Mouse (Mus musculus): Measurements from ENCODE around the gene Krt1. TPM values are rescaled to one million over a fixed set of nuclear protein-coding genes. Genes with fewer than 3 reads are reported as not detected.
A peak's percentile ranks its signal among the peaks of the same experiment; 100 is the strongest.

Krt1 gene
- polyA plus RNA-seq, 1 experiment from 2014 or later, result 1.00 TPM

DNA sequence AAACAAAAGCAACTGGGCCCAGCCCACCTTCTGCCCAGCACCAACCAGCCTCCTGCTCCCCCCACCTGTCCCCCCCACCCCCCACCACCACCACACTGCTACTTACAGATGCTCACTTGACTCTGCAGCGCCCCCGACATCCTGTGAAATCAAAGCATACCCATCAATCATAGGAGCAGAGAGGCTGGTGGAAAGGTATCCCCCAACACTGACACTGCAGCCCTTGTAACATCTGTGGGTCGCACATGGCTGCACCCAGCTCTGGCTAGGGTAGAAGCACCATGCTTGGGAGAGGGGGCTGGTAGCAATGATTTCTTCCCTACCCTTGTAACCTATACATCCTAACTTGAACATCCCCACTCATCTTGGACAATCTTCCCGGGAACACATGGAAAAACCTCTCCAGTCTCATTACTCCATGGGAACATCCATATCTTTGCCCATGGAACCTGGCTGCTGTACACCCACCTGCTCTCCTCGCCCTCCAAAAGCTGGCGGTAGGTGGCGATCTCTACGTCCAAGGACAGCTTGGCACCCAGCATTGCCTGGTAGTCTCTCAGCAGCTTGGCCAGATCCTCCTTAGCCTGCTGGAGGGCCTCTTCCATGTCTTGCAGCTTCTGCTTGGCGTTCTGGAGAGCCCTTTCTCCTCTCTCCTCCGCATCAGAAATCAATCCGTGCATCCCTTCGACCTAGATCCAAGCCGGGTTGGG is 10.0 kb upstream of the Krt1 start:
- Histone ChIP-seq H3K4me3 (ENCODE audit: low read depth, low read length) (no peak overlapping the region; the same call in 1 of the 2 replicates), H3K4me1 (ENCODE audit: control insufficient read depth, insufficient read depth, low read length) (peaks cover 6% of the 10 kb centered on the region; the same call in 1 of the 2 replicates), H3K9ac (ENCODE audit: low read length) (no peak overlapping the region), H3K27me3 (ENCODE audit: control insufficient read depth, insufficient read depth, low read length) (peaks cover 10% of the 10 kb centered on the region), H3K27ac (ENCODE audit: low read depth, low read length) (no peak overlapping the region), H3K4me2 (peak overlapping the region; percentile 83), H3K36me3 (ENCODE audit: control insufficient read depth, insufficient read depth, low read length) (no peaks in the 10 kb centered on the region), H3K9me3 (ENCODE audit: control insufficient read depth, low read length) (no peaks in the 10 kb centered on the region)
- 60% methylated on average over 13 of the region's 13 CpGs for WGBS
- ATAC-seq (ENCODE audit: low FRiP score) (no peak), DNase-seq (ENCODE audit: low spot score, missing footprints) (peak; percentile 84)

DNA sequence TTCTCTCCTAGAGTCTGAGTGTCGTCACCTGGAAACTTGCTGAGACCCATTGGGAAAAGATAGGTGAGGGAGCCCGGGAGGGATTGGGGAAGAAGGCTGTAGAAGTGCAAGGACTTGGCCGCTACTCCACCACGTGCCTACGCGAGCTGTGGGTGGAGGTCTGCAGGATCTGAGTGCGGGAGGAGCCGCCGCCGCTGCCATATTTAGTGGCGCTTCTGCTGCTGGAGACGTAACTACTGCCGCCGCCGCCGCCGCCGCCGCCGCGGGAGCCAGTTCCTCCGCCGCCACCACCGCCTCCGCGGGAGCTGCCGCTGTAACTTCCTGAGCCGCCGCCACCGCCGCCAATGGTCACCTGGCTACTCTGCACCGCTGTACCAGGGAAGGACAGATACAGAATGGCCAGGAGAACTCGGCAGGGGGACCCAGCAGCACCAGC is 9.2 kb upstream of the Krt1 start:
- no peaks in the 10 kb centered on the region for H3K9me3 ChIP-seq (ENCODE audit: control insufficient read depth, low read length)
- WGBS, result under 1% methylated on average over 33 of the region's 33 CpGs
- H3K27me3 ChIP-seq (ENCODE audit: control insufficient read depth, insufficient read depth, low read length), result peaks cover 10% of the 10 kb centered on the region
- ATAC-seq (ENCODE audit: low FRiP score) (no peak), DNase-seq (ENCODE audit: low spot score, missing footprints) (peak; percentile 95)
- H3K4me2 ChIP-seq, result peak overlapping the region; percentile 83
- H3K4me1 ChIP-seq (ENCODE audit: control insufficient read depth, insufficient read depth, low read length), result peaks cover 6% of the 10 kb centered on the region; the same call in 1 of the 2 replicates
- H3K36me3 ChIP-seq (ENCODE audit: control insufficient read depth, insufficient read depth, low read length), result no peaks in the 10 kb centered on the region
- peak overlapping the region; percentile 66 for H3K9ac ChIP-seq (ENCODE audit: low read length)
- no peak overlapping the region for H3K27ac ChIP-seq (ENCODE audit: low read depth, low read length)
- H3K4me3 ChIP-seq (ENCODE audit: low read depth, low read length), result peak overlapping the region; percentile 41

DNA sequence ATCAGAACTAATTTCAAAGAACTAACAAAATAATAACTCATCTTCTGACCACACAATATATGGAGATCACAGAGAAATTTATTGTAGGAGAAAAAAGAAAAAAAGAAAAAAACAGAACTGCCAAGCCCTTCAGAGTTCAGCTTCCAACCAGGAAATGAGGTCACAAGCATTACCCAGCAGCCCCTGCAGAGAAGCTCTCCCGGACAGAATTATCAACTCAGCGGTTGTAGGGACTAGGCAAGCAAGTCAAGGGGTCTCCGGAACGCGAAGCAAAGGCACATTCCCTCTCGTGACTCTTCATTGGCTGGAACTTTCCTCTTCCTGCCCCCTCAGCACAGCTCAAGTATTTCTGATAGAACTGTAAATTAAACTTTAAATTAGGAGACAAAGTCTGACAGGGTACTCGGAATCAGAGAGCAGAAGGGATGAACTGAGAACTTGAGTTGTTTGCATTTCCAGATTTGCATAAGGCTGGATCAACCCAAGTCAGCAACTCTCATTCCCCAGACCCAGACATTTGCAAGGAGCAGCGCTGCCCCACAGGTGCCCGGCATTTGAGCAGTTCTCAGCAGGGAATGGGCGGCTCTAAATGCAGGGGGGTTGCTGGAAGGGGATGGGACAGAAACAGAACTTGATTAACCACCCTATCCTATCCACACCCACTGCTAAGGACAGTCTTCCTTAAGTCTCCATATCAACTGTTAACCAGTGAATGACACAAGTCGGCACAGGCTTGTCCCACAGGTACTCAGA is 8.3 kb upstream of the Krt1 start:
- DNase-seq (ENCODE audit: low spot score, missing footprints) (peak; percentile 88), ATAC-seq (ENCODE audit: low FRiP score) (no peak)
- H3K4me2 ChIP-seq, result peak overlapping the region; percentile 83
- peaks cover 10% of the 10 kb centered on the region for H3K27me3 ChIP-seq (ENCODE audit: control insufficient read depth, insufficient read depth, low read length)
- no peak overlapping the region for H3K9ac ChIP-seq (ENCODE audit: low read length)
- H3K9me3 ChIP-seq (ENCODE audit: control insufficient read depth, low read length), result no peaks in the 10 kb centered on the region
- no peak overlapping the region for H3K27ac ChIP-seq (ENCODE audit: low read depth, low read length)
- H3K4me1 ChIP-seq (ENCODE audit: control insufficient read depth, insufficient read depth, low read length), result peaks cover 9% of the 10 kb centered on the region; the same call in 1 of the 2 replicates
- H3K4me3 ChIP-seq (ENCODE audit: low read depth, low read length), result no peak overlapping the region
- H3K36me3 ChIP-seq (ENCODE audit: control insufficient read depth, insufficient read depth, low read length), result no peaks in the 10 kb centered on the region
- 7% methylated on average over 11 of the region's 11 CpGs for WGBS

DNA sequence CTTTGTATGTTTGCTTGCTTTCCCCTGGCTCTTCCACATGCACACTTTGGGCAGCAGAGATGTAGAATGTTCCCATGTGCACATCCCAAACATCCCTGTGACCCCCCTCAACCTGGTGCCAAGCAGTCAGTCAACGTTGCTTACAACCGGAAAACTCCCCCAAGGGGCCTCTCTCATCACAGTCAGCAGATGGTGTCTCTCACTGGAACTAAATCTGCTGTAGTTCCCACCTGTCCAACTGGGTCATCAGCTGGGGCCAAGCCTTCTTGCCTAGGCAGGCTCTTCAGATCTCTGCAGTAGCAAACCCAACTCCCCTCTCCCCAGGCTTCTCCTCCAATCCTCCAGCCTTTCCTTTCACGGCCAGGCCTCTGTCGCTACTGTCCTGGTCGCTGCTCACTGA is 6.1 kb upstream of the Krt1 start:
- H3K9ac ChIP-seq (ENCODE audit: low read length), result no peak overlapping the region
- no peak for DNase-seq (ENCODE audit: low spot score, missing footprints)
- H3K4me1 ChIP-seq (ENCODE audit: control insufficient read depth, insufficient read depth, low read length), result peaks cover 9% of the 10 kb centered on the region; the same call in 1 of the 2 replicates
- WGBS, result 53% methylated on average over 5 of the region's 5 CpGs
- H3K9me3 ChIP-seq (ENCODE audit: control insufficient read depth, low read length), result no peaks in the 10 kb centered on the region
- peaks cover 10% of the 10 kb centered on the region for H3K27me3 ChIP-seq (ENCODE audit: control insufficient read depth, insufficient read depth, low read length)
- no peak overlapping the region for H3K4me3 ChIP-seq (ENCODE audit: low read depth, low read length)
- H3K36me3 ChIP-seq (ENCODE audit: control insufficient read depth, insufficient read depth, low read length), result no peaks in the 10 kb centered on the region
- ATAC-seq (ENCODE audit: low FRiP score), result no peak
- H3K27ac ChIP-seq (ENCODE audit: low read depth, low read length), result no peak overlapping the region
- no peak overlapping the region for H3K4me2 ChIP-seq

DNA sequence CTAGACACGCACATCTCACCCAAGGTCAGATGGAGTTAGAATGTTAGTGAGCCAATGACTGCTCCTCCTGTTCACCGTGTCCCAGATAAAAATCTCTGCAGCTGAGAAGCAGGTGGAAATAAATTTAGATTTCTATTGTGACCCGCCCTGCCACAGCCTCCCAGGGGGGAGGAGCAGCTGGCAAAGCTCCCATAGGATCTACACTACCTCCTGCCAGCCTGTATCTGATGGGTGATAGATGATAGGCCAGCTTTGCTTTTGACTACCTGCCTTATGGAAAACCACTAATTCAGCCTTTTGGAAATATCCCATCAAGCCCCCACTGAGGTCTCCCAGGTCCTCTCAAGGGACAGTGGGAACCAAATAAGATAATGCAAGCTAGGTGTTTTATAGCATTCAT is 5.1 kb upstream of the Krt1 start:
- 78% methylated on average over 3 of the region's 3 CpGs for WGBS
- ATAC-seq (ENCODE audit: low FRiP score) (no peak), DNase-seq (ENCODE audit: low spot score, missing footprints) (no peak)
- no peak overlapping the region for H3K27ac ChIP-seq (ENCODE audit: low read depth, low read length)
- H3K9ac ChIP-seq (ENCODE audit: low read length), result no peak overlapping the region
- no peak overlapping the region for H3K4me2 ChIP-seq
- H3K9me3 ChIP-seq (ENCODE audit: control insufficient read depth, low read length), result no peaks in the 10 kb centered on the region
- H3K4me3 ChIP-seq (ENCODE audit: low read depth, low read length), result no peak overlapping the region
- H3K4me1 ChIP-seq (ENCODE audit: control insufficient read depth, insufficient read depth, low read length), result peaks cover 9% of the 10 kb centered on the region; the same call in 1 of the 2 replicates
- H3K27me3 ChIP-seq (ENCODE audit: control insufficient read depth, insufficient read depth, low read length), result peaks cover 10% of the 10 kb centered on the region
- H3K36me3 ChIP-seq (ENCODE audit: control insufficient read depth, insufficient read depth, low read length), result no peaks in the 10 kb centered on the region

DNA sequence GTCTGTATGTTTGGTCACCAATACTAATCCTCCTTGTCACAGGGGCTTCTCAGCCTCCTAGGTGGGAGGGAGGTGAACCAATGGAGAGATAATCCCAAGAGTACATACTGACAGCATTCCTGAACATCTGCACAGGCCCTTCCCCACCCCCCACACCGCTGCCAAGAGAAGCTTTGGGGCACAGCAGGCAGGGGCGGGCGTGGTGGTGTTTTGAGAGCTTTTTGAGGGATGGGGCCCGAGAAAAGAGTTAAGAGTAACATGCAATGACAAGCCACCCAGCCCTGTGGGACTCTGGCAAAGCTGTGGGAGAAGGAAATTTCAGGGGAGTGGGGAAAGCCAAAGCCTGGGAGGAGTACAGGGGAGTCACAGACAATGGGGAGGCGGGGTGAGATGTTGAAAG is 3.7 kb upstream of the Krt1 start:
- WGBS, result 7% methylated on average over 5 of the region's 5 CpGs

DNA sequence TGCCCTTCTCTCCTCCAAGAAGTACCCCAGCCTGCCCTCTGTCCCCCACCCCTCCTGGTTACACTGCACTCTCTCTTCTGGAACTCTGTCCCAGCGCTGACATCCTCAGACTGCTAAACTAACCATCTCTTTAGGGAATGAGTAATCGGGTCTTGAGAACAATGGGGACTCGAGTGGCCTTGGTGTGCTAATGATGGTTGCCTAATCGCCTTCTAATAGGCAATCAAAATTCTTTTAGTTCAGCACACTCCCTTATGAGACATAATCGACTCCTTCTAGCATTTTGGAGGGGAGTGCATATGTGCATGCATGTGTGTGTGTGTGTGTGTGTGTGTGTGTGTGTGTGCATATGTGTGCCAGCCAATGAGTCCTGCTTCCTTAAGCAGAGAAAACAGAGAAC is 2.0 kb upstream of the Krt1 start:
- 45% methylated on average over 5 of the region's 5 CpGs for WGBS
- Histone ChIP-seq H3K36me3 (ENCODE audit: control insufficient read depth, insufficient read depth, low read length) (no peaks in the 10 kb centered on the region), H3K4me1 (ENCODE audit: control insufficient read depth, insufficient read depth, low read length) (0 out of 2 replicates have a peak, but pooled peaks cover 4% of the 10 kb centered on the region), H3K4me3 (ENCODE audit: low read depth, low read length) (no peak overlapping the region), H3K9ac (ENCODE audit: low read length) (no peak overlapping the region), H3K27ac (ENCODE audit: low read depth, low read length) (no peak overlapping the region), H3K4me2 (no peak overlapping the region), H3K27me3 (ENCODE audit: control insufficient read depth, insufficient read depth, low read length) (no peaks in the 10 kb centered on the region; the same call in 1 of the 2 replicates), H3K9me3 (ENCODE audit: control insufficient read depth, low read length) (no peaks in the 10 kb centered on the region)
- no peak for ATAC-seq (ENCODE audit: low FRiP score)
- DNase-seq (ENCODE audit: low spot score, missing footprints), result no peak

More for the DNA sequence above, 3.7 kb upstream of the Krt1 start:
- H3K9me3 ChIP-seq (ENCODE audit: control insufficient read depth, low read length), result no peaks in the 10 kb centered on the region
- no peaks in the 10 kb centered on the region for H3K36me3 ChIP-seq (ENCODE audit: control insufficient read depth, insufficient read depth, low read length)
- H3K4me1 ChIP-seq (ENCODE audit: control insufficient read depth, insufficient read depth, low read length), result peaks cover 6% of the 10 kb centered on the region; the same call in 1 of the 2 replicates
- no peak overlapping the region for H3K27ac ChIP-seq (ENCODE audit: low read depth, low read length)
- H3K4me2 ChIP-seq, result no peak overlapping the region
- ATAC-seq (ENCODE audit: low FRiP score) (no peak), DNase-seq (ENCODE audit: low spot score, missing footprints) (no peak)
- H3K4me3 ChIP-seq (ENCODE audit: low read depth, low read length), result no peak overlapping the region
- H3K9ac ChIP-seq (ENCODE audit: low read length), result no peak overlapping the region
- peaks cover 7% of the 10 kb centered on the region for H3K27me3 ChIP-seq (ENCODE audit: control insufficient read depth, insufficient read depth, low read length)

DNA sequence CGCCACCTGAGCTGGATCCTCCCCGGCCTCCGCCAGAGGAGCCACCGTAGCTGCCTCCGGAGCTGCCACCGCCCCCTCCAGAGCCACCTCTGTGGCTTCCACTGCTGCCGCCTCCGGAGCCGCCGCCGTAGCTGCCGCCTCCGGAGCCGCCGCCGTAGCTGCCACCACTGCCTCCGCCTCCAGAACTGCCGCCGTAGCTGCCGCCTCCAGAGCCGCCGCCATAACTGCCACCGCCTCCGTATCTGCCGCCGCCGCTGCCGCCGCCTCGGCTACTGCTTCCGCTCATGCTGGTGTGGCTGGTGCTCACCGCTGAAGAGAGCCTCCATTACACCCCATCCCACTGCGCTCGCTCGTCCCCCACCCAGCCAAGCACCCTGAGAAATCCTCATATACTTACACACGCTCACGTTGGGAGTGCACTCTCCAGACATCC is 4.6 kb downstream of the Krt1 start:
- H3K4me1 ChIP-seq (ENCODE audit: control insufficient read depth, insufficient read depth, low read length), result no peaks in the 10 kb centered on the region; the same call in 1 of the 2 replicates
- DNase-seq (ENCODE audit: low spot score, missing footprints) (peak; percentile 94), ATAC-seq (ENCODE audit: low FRiP score) (peak; percentile 81)
- H3K27ac ChIP-seq (ENCODE audit: low read depth, low read length), result no peak overlapping the region
- 1% methylated on average over 35 of the region's 37 CpGs for WGBS
- H3K36me3 ChIP-seq (ENCODE audit: control insufficient read depth, insufficient read depth, low read length), result no peaks in the 10 kb centered on the region
- peak overlapping the region; percentile 86 for H3K9ac ChIP-seq (ENCODE audit: low read length)
- H3K4me3 ChIP-seq (ENCODE audit: low read depth, low read length), result peak overlapping the region; percentile 48
- no peaks in the 10 kb centered on the region for H3K27me3 ChIP-seq (ENCODE audit: control insufficient read depth, insufficient read depth, low read length)
- peak overlapping the region; percentile 69 for H3K4me2 ChIP-seq
- no peaks in the 10 kb centered on the region for H3K9me3 ChIP-seq (ENCODE audit: control insufficient read depth, low read length)

DNA sequence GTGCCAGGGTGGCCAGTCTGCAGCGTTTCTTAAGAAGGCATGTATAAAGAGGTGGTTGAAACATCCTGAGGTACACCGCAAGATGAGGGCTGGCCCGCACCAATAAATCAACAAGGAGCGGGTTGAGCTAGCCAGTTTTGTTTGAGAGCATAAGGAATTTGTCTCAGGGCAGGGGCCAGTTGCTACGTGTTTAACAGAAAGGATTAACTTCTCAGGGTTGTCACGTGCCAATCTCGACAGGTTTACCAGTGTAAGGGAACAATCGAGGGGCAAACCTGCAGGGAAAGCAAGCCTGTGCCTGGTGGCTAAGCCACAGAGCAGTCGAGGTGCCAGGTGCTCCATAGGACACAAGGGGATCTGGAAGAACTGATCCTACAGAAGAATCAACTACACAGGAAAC is 7.4 kb downstream of the Krt1 start:
- H3K9me3 ChIP-seq (ENCODE audit: control insufficient read depth, low read length), result no peaks in the 10 kb centered on the region
- no peak overlapping the region for H3K27ac ChIP-seq (ENCODE audit: low read depth, low read length)
- no peaks in the 10 kb centered on the region; the same call in 1 of the 2 replicates for H3K4me1 ChIP-seq (ENCODE audit: control insufficient read depth, insufficient read depth, low read length)
- no peak overlapping the region for H3K4me2 ChIP-seq
- no peaks in the 10 kb centered on the region; the same call in 1 of the 2 replicates for H3K27me3 ChIP-seq (ENCODE audit: control insufficient read depth, insufficient read depth, low read length)
- ATAC-seq (ENCODE audit: low FRiP score) (no peak), DNase-seq (ENCODE audit: low spot score, missing footprints) (no peak)
- WGBS, result 62% methylated on average over 9 of the region's 9 CpGs
- H3K36me3 ChIP-seq (ENCODE audit: control insufficient read depth, insufficient read depth, low read length), result no peaks in the 10 kb centered on the region
- H3K4me3 ChIP-seq (ENCODE audit: low read depth, low read length), result no peak overlapping the region
- no peak overlapping the region for H3K9ac ChIP-seq (ENCODE audit: low read length)
